Mouse (Mus musculus): Measurements from ENCODE around the gene Il10ra.

GRCm38 (mm10) chr9:45229359-45229758 lies 39.6 kb downstream of the Il10ra start:
- TF ChIP-seq CTCF (IDR thresholded peaks at IDR 0.05; ENCODE audit: low read depth, low read length), result no peak
- no peak for TF ChIP-seq POLR2AphosphoS5 (IDR thresholded peaks at IDR 0.05; ENCODE audit: insufficient replicate concordance, low read depth, low read length)
- no peak for TF ChIP-seq GATA1 (IDR thresholded peaks at IDR 0.05; ENCODE audit: borderline replicate concordance, low read length)
- TF ChIP-seq GATA2 (IDR thresholded peaks at IDR 0.05; ENCODE audit: borderline replicate concordance, low read depth, low read length), result no peak
- no peak for TF ChIP-seq TAL1 (conservative IDR thresholded peaks at IDR 0.05; ENCODE audit: low read depth, low read length)
